In genomic region chrX:57052848-57053173, GRCm38 (mm10) we compare ENCODE assay signal across 8 mouse cellular contexts. TPM values are rescaled to one million over a fixed set of nuclear protein-coding genes. Genes with fewer than 3 reads are reported as not detected.
DNase-seq lines count a peak whose midpoint lies in the region; ATAC-seq and TF ChIP-seq lines count a peak whose summit lies in the region.

No protein-coding gene starts in this region.

- TF ChIP-seq CTCF in C2C12 (IDR thresholded peaks at IDR 0.05; ENCODE audit: control insufficient read depth, insufficient read depth, insufficient read length): no peak
- no peak for TF ChIP-seq CTCF in liver, embryonic 14.5 days (IDR thresholded peaks at IDR 0.05; ENCODE audit: low read depth)

- peak overlapping the region; percentile 45 for H3K4me2 ChIP-seq in forebrain, embryonic 12.5 days
- H3K4me2 ChIP-seq in liver, embryonic 14.5 days (ENCODE audit: low read depth): peak overlapping the region; percentile 68

- H3K27ac ChIP-seq in forebrain, embryonic 12.5 days: peak overlapping the region; percentile 95
- H3K27ac ChIP-seq in liver, embryonic 14.5 days: no peak overlapping the region; the same call in 1 of the 2 replicates

- H3K79me3 ChIP-seq in C2C12 (ENCODE audit: low read depth): peaks cover 2% of the 10 kb centered on the region

- peak overlapping the region; percentile 45 for H3ac ChIP-seq in C2C12 (ENCODE audit: control insufficient read depth, insufficient read length, low read depth)

- whole genome bisulfite sequencing in forebrain, embryonic 12.5 days: 18% methylated on average over 4 of the region's 4 CpGs
- WGBS in liver, embryonic 14.5 days (ENCODE audit: insufficient replicate concordance): 9% methylated on average over 4 of the region's 4 CpGs

- no peaks in the 10 kb centered on the region for H3K9me3 ChIP-seq in forebrain, embryonic 12.5 days
- H3K9me3 ChIP-seq in liver, embryonic 14.5 days (ENCODE audit: control insufficient read depth, low read length): no peaks in the 10 kb centered on the region

- no peaks in the 10 kb centered on the region for H3K27me3 ChIP-seq in C2C12 (ENCODE audit: control insufficient read depth, insufficient read depth, insufficient read length)
- no peaks in the 10 kb centered on the region for H3K27me3 ChIP-seq in forebrain, embryonic 12.5 days
- no peaks in the 10 kb centered on the region for H3K27me3 ChIP-seq in liver, embryonic 14.5 days (ENCODE audit: control insufficient read depth, insufficient read depth, low read length)

- H3K36me3 ChIP-seq in C2C12 (ENCODE audit: control insufficient read depth, insufficient read depth): peaks cover 5% of the 10 kb centered on the region
- no peaks in the 10 kb centered on the region for H3K36me3 ChIP-seq in forebrain, embryonic 12.5 days (replicated peaks)
- no peaks in the 10 kb centered on the region for H3K36me3 ChIP-seq in liver, embryonic 14.5 days (replicated peaks; ENCODE audit: control insufficient read depth, insufficient read depth, low read depth)

- peak overlapping the region; percentile 42; the same call in 1 of the 2 replicates for H3K9ac ChIP-seq in forebrain, embryonic 12.5 days
- peak overlapping the region; percentile 40; the same call in 1 of the 2 replicates for H3K9ac ChIP-seq in liver, embryonic 14.5 days (replicated peaks)

- H3K4me1 ChIP-seq in forebrain, embryonic 12.5 days: peaks cover 4% of the 10 kb centered on the region; the same call in 1 of the 2 replicates
- 0 out of 4 replicates have a peak, but pooled peaks cover 0 to 2% of the 10 kb centered on the region in 2 experiments for H3K4me1 ChIP-seq in liver, embryonic 14.5 days (replicated peaks; ENCODE audit: control insufficient read depth in 2 of 2, insufficient read depth in 2 of 2, low read length in 1 of 2)

- DNase-seq in frontal cortex, postnatal 36 days (ENCODE audit: low spot score in 2 of 2): no peak
- peak in 1 of 3 experiments; percentile 0 for DNase-seq in liver, embryonic 14.5 days (ENCODE audit: low read depth in 3 of 3, low spot score in 3 of 3)
- DNase-seq in urinary bladder, postnatal 36 days (ENCODE audit: low spot score in 2 of 2): no peak
- no peak for DNase-seq in thymus, postnatal 25 days
- no peak for DNase-seq in retina, postnatal 1 day

- H3K4me3 ChIP-seq in C2C12 (ENCODE audit: insufficient read depth, poor library complexity, severe bottlenecking): no peak overlapping the region
- peak overlapping the region; percentile 55 for H3K4me3 ChIP-seq in forebrain, embryonic 12.5 days (replicated peaks)
- H3K4me3 ChIP-seq in liver, embryonic 14.5 days (ENCODE audit: insufficient read depth in 1 of 2, low read depth in 2 of 2, low read length in 2 of 2): peak overlapping the region; percentile 75 to 98

- no peak for TF ChIP-seq EP300 in liver, embryonic 14.5 days (IDR thresholded peaks at IDR 0.05; ENCODE audit: low read depth)

- peaks cover 14% of the 10 kb centered on the region for H3K79me2 ChIP-seq in C2C12 (ENCODE audit: control insufficient read depth, insufficient read depth)

- ATAC-seq in frontal cortex, adult (ENCODE audit: low TSS enrichment): peak; percentile 80
- peak; percentile 76 for ATAC-seq in forebrain, embryonic 12.5 days (ENCODE audit: low FRiP score)
- peak; percentile 37; the same call in 1 of the 2 replicates for ATAC-seq in liver, embryonic 14.5 days (ENCODE audit: insufficient read depth)

TF ChIP-seq in C2C12, 6 proteins besides CTCF, POLR2A, EP300 and RAD21:
- TF ChIP-seq CEBPB (IDR thresholded peaks at IDR 0.05; ENCODE audit: low read depth): no peak
- no peak for TF ChIP-seq USF1 (IDR thresholded peaks at IDR 0.05; ENCODE audit: low read depth)
- no peak for TF ChIP-seq MYOD1 (IDR thresholded peaks at IDR 0.05; ENCODE audit: control insufficient read depth, insufficient read length, low read depth)
- no peak for TF ChIP-seq MAX (IDR thresholded peaks at IDR 0.05)
- TF ChIP-seq FOSL1 (IDR thresholded peaks at IDR 0.05; ENCODE audit: insufficient read depth, low read length, poor library complexity, severe bottlenecking): no peak
- TF ChIP-seq MYOG (IDR thresholded peaks at IDR 0.05; ENCODE audit: control insufficient read depth, extremely low read depth, insufficient read length): no peak

RNA-seq across cellular contexts. Expression of gene Htatsf1, which starts 0.6 kb away (rescaled TPM):
- 12.6 TPM for polyA plus RNA-seq in C2C12 (2012; fragmentation: generic; extraction: Trizol)
- polyA plus RNA-seq in forebrain, embryonic 12.5 days (2016; fragmentation: Nextera tagmentation; extraction: Ambion mirVana): 95.1 and 99.2 TPM in 2 replicates
- polyA plus RNA-seq in liver, embryonic 14.5 days (2012; rRNA removed): 5.9 and 10.6 TPM in 2 replicates
- polyA plus RNA-seq in liver, embryonic 14.5 days (2014; fragmentation: Nextera tagmentation; extraction: Ambion mirVana): 25.7 and 26.1 TPM in 2 replicates

RNA-seq across cellular contexts. Expression of gene Brs3, which starts 9.9 kb away (rescaled TPM):
- not detected for polyA plus RNA-seq in C2C12 (2012; fragmentation: generic; extraction: Trizol)
- not detected in 2 replicates for polyA plus RNA-seq in forebrain, embryonic 12.5 days (2016; fragmentation: Nextera tagmentation; extraction: Ambion mirVana)
- not detected in 2 replicates for polyA plus RNA-seq in liver, embryonic 14.5 days (2012; rRNA removed)
- polyA plus RNA-seq in liver, embryonic 14.5 days (2014; fragmentation: Nextera tagmentation; extraction: Ambion mirVana): not detected in 2 replicates

RNA-seq across cellular contexts. Expression of gene Vgll1, which starts 35.1 kb away (rescaled TPM):
- not detected for polyA plus RNA-seq in C2C12 (2012; fragmentation: generic; extraction: Trizol)
- polyA plus RNA-seq in forebrain, embryonic 12.5 days (2016; fragmentation: Nextera tagmentation; extraction: Ambion mirVana): 0.15 and 0.34 TPM in 2 replicates
- polyA plus RNA-seq in liver, embryonic 14.5 days (2012; rRNA removed): not detected in 2 replicates
- polyA plus RNA-seq in liver, embryonic 14.5 days (2014; fragmentation: Nextera tagmentation; extraction: Ambion mirVana): not detected in 2 replicates
